Mouse (Mus musculus): Measurements from ENCODE around the gene Itpr1.

The Itpr1 gene

GRCm38 (mm10) chr6:108518552-108518951, 305.7 kb downstream of the Itpr1 start:
- no peak for DNase-seq

- DNase-seq, result no peak
Observed at GRCm38 (mm10) chr6:108519327-108519726, 306.4 kb downstream of the Itpr1 start.

- DNase-seq, result no peak
Observed at GRCm38 (mm10) chr6:108523956-108524616, 311.2 kb downstream of the Itpr1 start.

GRCm38 (mm10) chr6:108524617-108525010, 311.7 kb downstream of the Itpr1 start:
- no peak for DNase-seq

- DNase-seq, result no peak
Observed at GRCm38 (mm10) chr6:108527560-108527959, 314.7 kb downstream of the Itpr1 start.

- no peak for DNase-seq
Observed at GRCm38 (mm10) chr6:108527993-108528392, 315.1 kb downstream of the Itpr1 start.

- no peak for DNase-seq
Observed at GRCm38 (mm10) chr6:108529150-108529549, 316.3 kb downstream of the Itpr1 start.

GRCm38 (mm10) chr6:108530781-108531323, 318.0 kb downstream of the Itpr1 start:
- DNase-seq, result no peak

GRCm38 (mm10) chr6:108531324-108532311, 318.7 kb downstream of the Itpr1 start:
- DNase-seq, result peak; percentile 65 to 79

GRCm38 (mm10) chr6:108532486-108533179, 319.7 kb downstream of the Itpr1 start:
- peak; percentile 48 to 63 for DNase-seq

- DNase-seq, result no peak
Observed at GRCm38 (mm10) chr6:108534139-108534538, 321.2 kb downstream of the Itpr1 start.

- DNase-seq, result no peak
Observed at GRCm38 (mm10) chr6:108534596-108534995, 321.7 kb downstream of the Itpr1 start.

GRCm38 (mm10) chr6:108535309-108535708, 322.4 kb downstream of the Itpr1 start:
- no peak for DNase-seq

- DNase-seq, result peak; percentile 41 to 64
Observed at GRCm38 (mm10) chr6:108536546-108537317, 323.8 kb downstream of the Itpr1 start.

GRCm38 (mm10) chr6:108538406-108538805, 325.5 kb downstream of the Itpr1 start:
- DNase-seq, result no peak

- DNase-seq, result no peak
Observed at GRCm38 (mm10) chr6:108540441-108540840, 327.5 kb downstream of the Itpr1 start.

- no peak for DNase-seq
Observed at GRCm38 (mm10) chr6:108544917-108545316, 332.0 kb downstream of the Itpr1 start.

- DNase-seq, result no peak
Observed at GRCm38 (mm10) chr6:108545464-108545863, 332.6 kb downstream of the Itpr1 start.

GRCm38 (mm10) chr6:108548413-108548812, 335.5 kb downstream of the Itpr1 start:
- no peak for DNase-seq

GRCm38 (mm10) chr6:108549495-108549935, 336.6 kb downstream of the Itpr1 start:
- DNase-seq, result no peak

GRCm38 (mm10) chr6:108551725-108552620, 339.1 kb downstream of the Itpr1 start:
- no peak for DNase-seq

Measured in kidney, postnatal 4 days (tissue).